In the genomic region with DNA sequence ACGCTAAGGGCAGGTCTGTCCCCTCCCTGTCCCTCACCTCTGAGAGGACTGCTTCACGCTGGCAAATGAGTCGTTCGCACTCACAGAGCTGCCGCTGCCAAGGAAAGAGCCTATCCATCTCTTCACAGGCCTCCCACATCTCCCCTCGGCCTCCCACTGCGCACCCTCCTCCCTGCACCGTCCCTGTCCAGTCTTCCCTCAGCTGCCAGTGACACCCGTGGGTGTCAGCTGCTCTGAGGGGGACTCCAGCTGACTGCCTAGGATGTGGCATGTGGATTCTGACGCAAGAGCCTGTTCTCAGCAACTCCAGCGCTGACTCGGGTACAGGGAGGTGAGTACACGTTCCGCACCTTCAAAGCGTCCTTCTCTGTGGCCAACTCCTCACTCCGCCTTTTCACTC, we compare ENCODE assay signal across 25 mouse cellular contexts. TPM values are rescaled to one million over a fixed set of nuclear protein-coding genes. Genes with fewer than 3 reads are reported as not detected.
DNase-seq lines count a peak whose midpoint lies in the region; ATAC-seq and TF ChIP-seq lines count a peak whose summit lies in the region.
"Had no signal": no experiment of that assay in that cellular context is flagged by ENCODE, and none has a peak within 500 bp of the region (broad histone marks: within the 10 kb centered on the region; RNA-seq: fewer than 3 reads in every experiment).

No protein-coding gene starts in this region.

- H3K79me2 ChIP-seq in myocyte (ENCODE audit: control insufficient read depth, insufficient read depth): no peaks in the 10 kb centered on the region

- no peak overlapping the region for H3ac ChIP-seq in myocyte (ENCODE audit: control insufficient read depth, insufficient read length)

- TF ChIP-seq POLR2A in myocyte (IDR thresholded peaks at IDR 0.05; ENCODE audit: insufficient read length, low read depth): no peak

- DNase-seq in frontal cortex, postnatal 14 days (ENCODE audit: low spot score in 2 of 2): no peak
- peak; percentile 85 for DNase-seq in right cerebral cortex, adult 18-20 months
- no peak for DNase-seq in right cerebral cortex, postnatal 10 days (ENCODE audit: low spot score in 2 of 2)
- peak; percentile 82 for DNase-seq in brain, adult 2 months (ENCODE audit: low read depth, low spot score)
- DNase-seq in thymus, postnatal 25 days: no peak
- DNase-seq: adrenal gland, postnatal 25 days; B cell, adult 2 months; gastrocnemius, postnatal 10 days; kidney, postnatal 4 days; liver, embryonic 13.5 days; lung, adult 2 months; lung, postnatal 14 days; thymus, postnatal 36 days had no signal

- no peak overlapping the region for H3K4me3 ChIP-seq in myocyte
- H3K4me3 ChIP-seq: embryonic facial prominence, embryonic 12.5 days; kidney, embryonic 15.5 days; liver, embryonic 13.5 days; stomach, embryonic 15.5 days had no signal

- H3K36me3 ChIP-seq in myocyte (ENCODE audit: control insufficient read depth, insufficient read depth): no peaks in the 10 kb centered on the region
- H3K36me3 ChIP-seq: embryonic facial prominence, embryonic 12.5 days; kidney, embryonic 15.5 days; liver, embryonic 13.5 days; stomach, embryonic 15.5 days had no signal

- peak overlapping the region; percentile 18 for H3K4me2 ChIP-seq in myocyte (ENCODE audit: low read depth)
- H3K4me2 ChIP-seq: embryonic facial prominence, embryonic 12.5 days; heart, embryonic 11.5 days; kidney, embryonic 15.5 days; liver, embryonic 13.5 days; midbrain, embryonic 11.5 days; stomach, embryonic 15.5 days had no signal

- ATAC-seq in frontal cortex, adult (ENCODE audit: low TSS enrichment): peak; percentile 80
- ATAC-seq: intestine, postnatal 0 days had no signal

- H3K27me3 ChIP-seq in myocyte (ENCODE audit: control insufficient read depth, insufficient read depth, insufficient read length): peaks cover 41% of the 10 kb centered on the region

TF ChIP-seq in myocyte, 11 proteins besides CTCF, POLR2A, EP300 and RAD21:
- peak; percentile 76 for TF ChIP-seq TCF3 (IDR thresholded peaks at IDR 0.05; ENCODE audit: insufficient read length, low read depth)
- no peak for TF ChIP-seq USF1 (IDR thresholded peaks at IDR 0.05; ENCODE audit: low read depth)
- TF ChIP-seq REST (IDR thresholded peaks at IDR 0.05; ENCODE audit: insufficient read depth, insufficient read length): no peak
- 0 out of 2 replicates have a peak, but pooled peaks have one; percentile 7 for TF ChIP-seq CEBPB (IDR thresholded peaks at IDR 0.05; ENCODE audit: insufficient read depth, poor library complexity, severe bottlenecking)
- TF ChIP-seq TCF12 (IDR thresholded peaks at IDR 0.05; ENCODE audit: insufficient read depth, poor library complexity, severe bottlenecking): peak; percentile 54
- peak in 2 of 3 experiments; percentile 80 to 97 for TF ChIP-seq MYOG (IDR thresholded peaks at IDR 0.05; ENCODE audit: control insufficient read depth in 1 of 3, insufficient read depth in 1 of 3, insufficient read length in 2 of 3, low read depth in 2 of 3)
- TF ChIP-seq POLR2AphosphoS2 (IDR thresholded peaks at IDR 0.05; ENCODE audit: insufficient read length, low read depth): no peak
- no peak for TF ChIP-seq MAX (IDR thresholded peaks at IDR 0.05; ENCODE audit: low read depth)
- peak in 2 of 3 experiments; percentile 67 to 85 for TF ChIP-seq MYOD1 (IDR thresholded peaks at IDR 0.05; ENCODE audit: control insufficient read depth in 1 of 3, insufficient read length in 2 of 3, low read depth in 2 of 3)
- TF ChIP-seq E2F4 (IDR thresholded peaks at IDR 0.05; ENCODE audit: insufficient read depth): no peak

RNA-seq across cellular contexts. Expression of a gene that starts 8.8 kb away (rescaled TPM):
- not detected for polyA plus RNA-seq in myocyte (2012; fragmentation: generic; extraction: Trizol)
- polyA plus RNA-seq: embryonic facial prominence, embryonic 12.5 days; forebrain, embryonic 11.5 days; heart, embryonic 11.5 days; heart, postnatal 0 days; intestine, postnatal 0 days; kidney, embryonic 15.5 days; limb, embryonic 14.5 days; liver, embryonic 13.5 days; lung, adult 2 months; neural tube, embryonic 11.5 days; stomach, embryonic 15.5 days had no signal

RNA-seq across cellular contexts. Expression of a gene that starts 10.2 kb away (rescaled TPM):
- polyA plus RNA-seq in myocyte (2012; fragmentation: generic; extraction: Trizol): 0.04 TPM
- polyA plus RNA-seq: heart, embryonic 11.5 days; heart, postnatal 0 days; intestine, postnatal 0 days; kidney, embryonic 15.5 days; liver, embryonic 13.5 days; midbrain, embryonic 11.5 days; neural tube, embryonic 11.5 days; stomach, embryonic 15.5 days had no signal

RNA-seq across cellular contexts. Expression of a gene that starts 15.1 kb away (rescaled TPM):
- polyA plus RNA-seq in myocyte (2012; fragmentation: generic; extraction: Trizol): 2.2 TPM
- polyA plus RNA-seq: intestine, postnatal 0 days had no signal

RNA-seq across cellular contexts. Expression of a gene that starts 22.3 kb away (rescaled TPM):
- polyA plus RNA-seq in myocyte (2012; fragmentation: generic; extraction: Trizol): 0.08 TPM
- polyA plus RNA-seq: heart, postnatal 0 days had no signal

RNA-seq across cellular contexts. Expression of a gene that starts 25.9 kb away (rescaled TPM):
- 3.6 TPM for polyA plus RNA-seq in myocyte (2012; fragmentation: generic; extraction: Trizol)
- polyA plus RNA-seq: intestine, postnatal 0 days; liver, embryonic 13.5 days; stomach, embryonic 15.5 days had no signal

Comparison
In these comparisons a context has a peak if more than half of its experiments do, and no peak if none do; other contexts are left out.
1. DNase-seq: peak in right cerebral cortex, adult 18-20 months (single experiment) and brain, adult 2 months (single experiment); none in frontal cortex, postnatal 14 days (0 of 2), right cerebral cortex, postnatal 10 days (0 of 2) and thymus, postnatal 25 days (single experiment).